Mouse (Mus musculus) right cerebral cortex, postnatal 36 days (tissue): Measurements from ENCODE around the gene Pgap1.
A peak's percentile ranks its signal among the peaks of the same experiment; 100 is the strongest.

ENCODE experiments used
- DNase-seq, 2 experiments: peaks; one replicate each; pipeline ENCODE4 v3.0.0; 2022; ENCODE audit warnings: low spot score in 2 of 2, mixed read lengths in 1 of 2

Pgap1 gene

DNA sequence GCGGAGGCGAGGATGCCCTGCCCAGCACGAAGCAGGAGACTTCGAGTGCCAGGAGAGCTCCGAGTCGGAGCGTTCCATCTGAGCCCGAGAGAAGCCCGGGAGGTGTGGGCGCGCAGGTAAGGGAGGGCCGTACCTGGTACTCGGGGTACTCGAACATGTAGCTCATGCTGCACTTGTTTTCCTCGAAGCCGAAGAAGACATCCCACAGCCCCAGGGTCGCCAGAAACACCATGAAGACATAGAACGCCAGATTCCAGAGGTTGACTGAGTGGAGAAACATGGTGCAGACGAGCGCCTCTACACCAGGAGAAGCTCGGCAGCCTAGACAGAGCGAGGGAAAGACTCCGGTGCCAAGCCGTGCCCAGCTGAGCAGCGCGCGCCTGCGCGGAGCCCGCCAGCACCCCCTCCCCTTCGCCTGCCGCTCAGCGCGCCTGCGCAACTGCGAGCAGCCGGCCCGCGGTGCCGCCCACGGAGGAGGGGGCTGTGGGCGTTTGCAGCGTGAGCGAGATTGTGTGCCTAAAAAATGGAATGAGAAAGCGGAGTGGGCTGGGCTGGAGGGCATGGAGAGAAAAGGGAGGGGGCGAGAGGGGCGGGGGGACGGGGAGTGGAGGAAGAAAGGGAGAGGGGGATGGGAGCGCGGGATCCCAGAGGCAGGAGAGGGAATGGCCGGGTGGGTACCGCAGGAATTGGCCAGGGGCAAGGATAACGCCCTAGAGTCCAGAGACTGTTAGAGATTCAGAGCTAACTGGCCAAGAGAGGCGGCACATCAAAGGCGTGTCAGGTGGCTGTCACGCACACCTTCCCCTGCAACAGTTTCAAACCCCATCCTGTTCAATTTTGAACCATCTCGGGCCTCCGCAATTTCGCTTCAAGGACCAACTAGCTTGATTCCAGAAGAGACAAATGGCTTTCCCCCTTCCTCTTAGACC, at the start of gene Pgap1:
TSS of gene Pgap1 (minus strand) at position 384 of the 929 bp plus-strand sequence.
- peak; percentile 87 to 89 for DNase-seq

- no peak for DNase-seq
Observed at GRCm38 (mm10) chr1:54606936-54607335, 49.5 kb upstream of the Pgap1 start.

DNA sequence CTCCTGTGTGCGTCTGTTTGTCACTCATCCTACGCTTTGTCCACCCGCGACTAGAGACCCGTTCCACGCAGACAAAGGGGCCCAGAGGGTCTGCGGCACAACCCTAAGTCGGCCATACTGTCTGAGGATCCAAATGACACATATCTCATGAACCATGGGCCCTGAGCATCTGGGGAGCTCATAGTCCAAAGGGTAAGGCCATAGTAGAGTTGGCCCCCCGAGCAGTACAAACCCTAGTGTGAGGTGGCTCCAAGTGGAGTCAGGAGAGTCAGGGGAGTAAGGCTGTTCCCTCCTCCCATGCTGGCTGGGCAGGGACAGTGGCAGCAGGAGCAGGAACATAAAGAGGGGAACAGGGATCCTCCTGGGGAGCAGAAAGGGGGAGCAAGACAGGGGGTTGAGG, 44.2 kb upstream of the Pgap1 start:
- DNase-seq = no peak

DNA sequence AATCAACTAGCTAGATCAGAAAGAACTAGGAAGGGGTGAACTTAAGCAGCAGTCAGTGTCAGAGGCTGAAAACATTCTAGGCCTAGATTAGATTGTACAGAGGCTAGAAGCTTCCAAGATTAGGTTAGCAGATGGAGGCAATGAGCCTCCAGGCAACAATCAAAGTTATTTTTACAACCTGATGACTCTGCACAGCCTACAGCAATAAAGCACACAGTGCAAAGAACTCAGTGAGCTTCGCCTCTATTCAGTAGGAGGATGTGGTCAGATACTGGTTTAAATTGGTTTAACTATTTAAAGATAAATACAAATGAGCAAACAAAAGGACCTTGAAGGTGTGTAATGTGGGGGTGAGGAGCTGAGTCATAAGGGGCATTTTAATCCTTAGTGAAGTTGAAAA, 42.8 kb upstream of the Pgap1 start:
- DNase-seq = no peak

- DNase-seq = no peak
Observed at GRCm38 (mm10) chr1:54597594-54598217, 40.2 kb upstream of the Pgap1 start.

- DNase-seq = no peak
Observed at GRCm38 (mm10) chr1:54596151-54596550, 38.7 kb upstream of the Pgap1 start.

DNA sequence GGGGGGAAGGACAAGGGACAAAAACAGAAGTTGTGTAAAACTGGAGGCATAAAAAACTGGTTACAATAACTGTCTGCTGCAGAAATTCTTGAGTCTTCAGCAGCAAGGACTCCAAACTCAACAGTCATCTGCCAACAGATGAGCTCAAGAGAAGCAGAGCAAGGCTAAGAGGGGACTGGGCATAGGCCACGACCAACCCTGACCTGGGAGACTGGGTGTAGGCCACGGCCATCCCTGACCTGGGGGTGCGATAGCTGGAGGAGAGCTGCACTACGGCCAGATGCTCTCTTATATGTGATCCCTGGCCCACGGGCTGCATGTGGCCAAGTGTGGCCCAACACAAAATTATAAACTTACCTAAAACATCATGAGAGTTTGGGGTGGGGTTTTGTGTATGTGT, 29.6 kb upstream of the Pgap1 start:
- DNase-seq = no peak

DNA sequence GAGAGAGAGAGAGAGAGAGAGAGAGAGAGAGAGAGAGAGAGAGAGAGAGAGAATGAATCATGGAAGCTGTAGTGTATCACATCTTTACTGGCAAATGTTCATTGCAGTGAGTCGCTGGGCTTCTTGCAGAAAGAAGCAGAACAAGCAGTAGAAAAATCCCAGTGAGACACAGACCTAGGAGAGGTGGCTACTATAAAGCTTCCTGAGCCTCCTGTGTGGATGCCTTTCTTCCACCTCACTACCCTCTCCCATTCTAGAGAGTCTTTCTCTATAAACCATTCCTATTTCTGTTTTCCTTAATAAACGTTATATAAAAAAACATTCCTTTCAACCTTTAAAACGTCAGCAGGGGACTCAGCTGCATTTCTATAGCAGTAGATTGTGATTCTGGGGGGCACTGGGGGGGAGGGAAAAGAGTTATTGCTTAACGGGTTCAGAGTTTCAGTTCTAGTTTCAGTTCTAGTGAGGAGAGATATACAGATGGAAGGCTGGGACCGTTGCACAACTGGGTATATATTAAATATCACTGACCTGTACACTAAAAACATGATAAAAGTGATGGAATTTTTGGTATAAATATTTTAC, 28.6 kb upstream of the Pgap1 start:
- no peak for DNase-seq

DNA sequence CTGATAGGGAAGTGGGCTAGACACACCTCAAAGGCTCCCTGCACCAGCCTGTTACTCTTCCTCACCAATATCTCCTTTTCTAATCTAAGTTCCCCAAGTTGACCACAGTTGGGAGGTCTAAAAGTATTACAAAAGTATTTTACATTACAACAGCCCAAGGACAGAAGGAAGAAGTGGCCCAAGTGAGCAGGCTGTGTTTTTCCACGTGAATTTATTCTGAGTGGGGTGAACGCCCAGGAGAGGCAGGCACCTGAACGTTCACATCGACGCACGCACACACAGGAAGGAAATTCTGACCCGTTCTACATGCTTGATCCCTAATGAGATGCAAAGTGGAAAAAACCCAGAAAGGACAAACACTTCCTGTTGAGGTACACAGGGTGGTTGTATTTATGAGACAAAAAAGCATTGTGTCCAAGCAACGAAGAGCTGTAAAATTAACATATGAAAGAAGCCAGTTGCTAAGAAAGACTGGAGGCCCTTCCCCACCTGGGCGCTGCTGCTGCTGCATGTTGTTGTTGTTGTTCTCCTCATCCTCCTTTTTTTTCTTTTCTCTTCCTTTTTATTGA, 27.9 kb upstream of the Pgap1 start:
- no peak for DNase-seq

- DNase-seq = no peak
Observed at GRCm38 (mm10) chr1:54584588-54585277, 27.2 kb upstream of the Pgap1 start.

GRCm38 (mm10) chr1:54578358-54579184, 21.1 kb upstream of the Pgap1 start:
- DNase-seq = no peak

GRCm38 (mm10) chr1:54569102-54569501, 11.6 kb upstream of the Pgap1 start:
- no peak for DNase-seq

- no peak for DNase-seq
Observed at GRCm38 (mm10) chr1:54563923-54564322, 6.4 kb upstream of the Pgap1 start.

DNA sequence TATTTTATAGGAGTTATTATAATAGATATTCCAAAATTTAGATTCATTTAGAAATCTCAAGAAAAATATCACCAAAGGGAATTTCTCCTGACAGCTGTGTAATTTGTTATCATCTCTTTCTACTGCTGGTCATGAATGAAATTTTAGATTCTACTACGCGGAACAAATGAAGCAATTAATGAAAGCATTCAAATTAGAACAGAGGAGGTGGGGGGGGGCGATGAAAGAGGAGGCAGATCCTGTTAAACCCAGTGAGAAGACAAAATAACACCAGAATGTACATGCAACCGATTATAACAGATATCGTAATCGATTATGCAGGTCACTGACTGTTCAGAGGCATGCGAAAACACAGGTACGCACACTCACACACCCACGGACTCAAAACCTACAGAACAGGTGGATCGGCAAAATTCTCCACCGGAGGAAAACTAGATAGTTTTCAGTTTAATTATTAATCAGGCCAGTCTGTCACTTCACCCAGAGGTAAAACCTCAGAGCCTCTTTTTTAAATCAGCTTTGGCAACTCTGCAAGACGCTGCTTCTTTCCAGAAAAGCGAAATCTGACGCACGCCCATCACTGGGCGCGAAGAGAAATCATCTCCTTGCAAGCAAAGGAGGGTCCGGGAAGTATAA, 780 bp downstream of the Pgap1 start:
- DNase-seq = no peak

- no peak for DNase-seq
Observed at GRCm38 (mm10) chr1:54555364-54556140, 1.9 kb downstream of the Pgap1 start.

GRCm38 (mm10) chr1:54552621-54553020, 4.9 kb downstream of the Pgap1 start:
- DNase-seq = no peak

- DNase-seq = no peak
Observed at GRCm38 (mm10) chr1:54545200-54545599, 12.3 kb downstream of the Pgap1 start.

GRCm38 (mm10) chr1:54542920-54543319, 14.6 kb downstream of the Pgap1 start:
- no peak for DNase-seq

DNA sequence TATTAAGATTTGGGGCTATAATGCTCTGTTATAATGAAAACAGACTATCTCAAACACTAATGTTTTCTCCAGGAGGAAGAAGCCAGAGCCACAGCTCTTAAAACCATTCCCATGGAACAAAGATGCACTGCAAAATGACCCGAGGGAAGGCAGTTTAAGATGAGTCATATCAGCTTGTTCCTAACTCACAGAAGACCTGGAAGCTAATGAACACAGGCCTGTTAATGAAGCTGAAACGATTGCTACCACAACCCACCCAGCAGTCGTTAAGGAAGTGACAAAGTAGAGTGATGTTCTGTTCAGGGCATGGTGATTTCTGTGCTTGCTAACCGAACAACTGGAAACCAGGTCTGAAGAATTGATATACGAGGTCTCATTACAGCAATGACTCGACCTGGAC, 26.3 kb downstream of the Pgap1 start:
- no peak for DNase-seq

- DNase-seq = no peak
Observed at GRCm38 (mm10) chr1:54523717-54524116, 33.8 kb downstream of the Pgap1 start.
